Mouse (Mus musculus): ENCODE measurements around the gene Thbd.

GRCm38 (mm10) chr2:148421706-148422105, 13.7 kb upstream of the Thbd start:
- TF ChIP-seq CTCF (IDR thresholded peaks at IDR 0.05; ENCODE audit: borderline replicate concordance, control insufficient read depth, extremely low read depth, insufficient read depth, low read length, poor library complexity) (no peak), POLR2A (IDR thresholded peaks at IDR 0.05; ENCODE audit: control insufficient read depth, extremely low read depth, insufficient read depth, low read length, poor library complexity) (no peak)

Measured in thymus, adult 2 months (tissue).